Mouse (Mus musculus): ENCODE measurements around the gene Bmp7. TPM values are rescaled to one million over a fixed set of nuclear protein-coding genes. Genes with fewer than 3 reads are reported as not detected.
A peak's percentile ranks its signal among the peaks of the same experiment; 100 is the strongest.

Gene Bmp7
- total and polyA plus RNA-seq, 2 experiments from 2014 or later = 11.8 to 51.3 TPM

DNA sequence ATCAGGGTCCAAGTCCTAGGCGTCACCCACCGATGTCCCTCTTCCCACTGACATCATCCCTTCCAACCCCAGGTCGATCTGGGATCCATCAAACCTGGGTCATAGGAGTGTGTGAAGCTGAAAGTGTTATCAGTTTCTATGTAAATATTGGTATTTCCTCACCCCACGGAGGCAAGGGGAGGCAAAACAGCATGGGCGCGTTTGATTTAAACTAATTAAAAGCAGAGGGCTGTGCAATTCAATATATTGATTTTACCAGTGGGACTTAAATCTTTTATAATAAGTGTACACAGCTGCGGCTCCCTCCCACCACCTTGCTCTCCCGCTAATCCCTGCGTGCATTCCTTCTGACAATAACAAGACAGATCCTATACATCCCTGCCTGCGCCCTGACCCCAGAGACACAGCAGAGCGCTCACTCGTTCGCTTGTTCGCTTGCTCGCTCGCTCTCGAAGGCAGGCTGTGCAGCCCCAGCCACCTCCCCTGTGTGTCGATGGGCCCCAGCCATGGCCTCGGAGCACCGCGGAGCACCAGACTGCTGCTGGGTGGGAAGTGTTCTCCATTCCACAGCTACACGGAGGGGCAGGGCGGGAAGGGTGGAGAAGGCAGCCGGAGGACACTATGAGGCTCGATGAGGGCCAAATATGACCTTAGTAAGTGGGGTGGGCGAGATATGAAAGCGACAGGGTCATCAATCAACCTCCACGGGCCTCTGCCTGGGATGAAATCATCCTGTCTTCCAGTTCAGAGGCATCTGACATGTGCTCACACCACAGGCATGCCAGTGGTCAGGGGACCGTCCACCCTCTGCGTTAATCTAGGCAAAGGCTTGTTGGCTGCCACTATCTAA lies 5.0 kb downstream of the Bmp7 start:
- Histone ChIP-seq H3K4me1 (ENCODE audit: control insufficient read depth, insufficient read depth) (peaks cover 36% of the 10 kb centered on the region), H3K9me3 (replicated peaks; ENCODE audit: control insufficient read depth, low read length) (no peaks in the 10 kb centered on the region), H3K9ac (replicated peaks; ENCODE audit: low read depth, low read length) (peak overlapping the region; percentile 34; the same call in 1 of the 2 replicates), H3K4me3 (ENCODE audit: low read depth, low read length) (no peak overlapping the region), H3K36me3 (replicated peaks; ENCODE audit: control insufficient read depth, insufficient read depth, low read length) (no peaks in the 10 kb centered on the region), H3K27ac (ENCODE audit: low read depth) (peak overlapping the region; percentile 84), H3K27me3 (ENCODE audit: control insufficient read depth, insufficient read depth, low read length) (peaks cover 43% of the 10 kb centered on the region), H3K4me2 (ENCODE audit: low read depth, low read length) (peak overlapping the region; percentile 31)
- TF ChIP-seq EP300 (IDR thresholded peaks at IDR 0.05; ENCODE audit: low read depth) (no peak), CTCF (IDR thresholded peaks at IDR 0.05; ENCODE audit: low read depth) (no peak)
- DNase-seq (ENCODE audit: low spot score) (no peak), ATAC-seq (ENCODE audit: insufficient read depth, low read depth) (no peak)
- WGBS = 8% methylated on average over 30 of the region's 30 CpGs

DNA sequence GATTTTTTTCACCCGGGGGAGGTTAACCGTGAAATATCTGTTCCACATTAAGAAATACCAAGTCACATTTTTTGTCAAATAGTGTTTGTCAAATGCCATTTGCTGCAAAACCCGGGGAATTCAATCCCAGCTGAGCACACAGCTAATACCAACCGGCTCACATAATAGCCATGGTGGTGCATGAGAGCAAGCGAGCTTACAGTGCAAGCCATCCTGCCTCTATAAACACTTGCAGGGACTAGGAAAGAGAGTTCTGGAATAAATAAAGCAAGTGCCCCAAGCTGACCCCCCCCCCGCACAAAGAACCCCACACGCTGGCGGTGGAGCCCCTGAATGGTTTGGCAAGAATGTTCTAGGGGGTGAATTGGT lies 5.7 kb downstream of the Bmp7 start:
- H3K4me1 ChIP-seq (ENCODE audit: control insufficient read depth, insufficient read depth) = peaks cover 32% of the 10 kb centered on the region

DNA sequence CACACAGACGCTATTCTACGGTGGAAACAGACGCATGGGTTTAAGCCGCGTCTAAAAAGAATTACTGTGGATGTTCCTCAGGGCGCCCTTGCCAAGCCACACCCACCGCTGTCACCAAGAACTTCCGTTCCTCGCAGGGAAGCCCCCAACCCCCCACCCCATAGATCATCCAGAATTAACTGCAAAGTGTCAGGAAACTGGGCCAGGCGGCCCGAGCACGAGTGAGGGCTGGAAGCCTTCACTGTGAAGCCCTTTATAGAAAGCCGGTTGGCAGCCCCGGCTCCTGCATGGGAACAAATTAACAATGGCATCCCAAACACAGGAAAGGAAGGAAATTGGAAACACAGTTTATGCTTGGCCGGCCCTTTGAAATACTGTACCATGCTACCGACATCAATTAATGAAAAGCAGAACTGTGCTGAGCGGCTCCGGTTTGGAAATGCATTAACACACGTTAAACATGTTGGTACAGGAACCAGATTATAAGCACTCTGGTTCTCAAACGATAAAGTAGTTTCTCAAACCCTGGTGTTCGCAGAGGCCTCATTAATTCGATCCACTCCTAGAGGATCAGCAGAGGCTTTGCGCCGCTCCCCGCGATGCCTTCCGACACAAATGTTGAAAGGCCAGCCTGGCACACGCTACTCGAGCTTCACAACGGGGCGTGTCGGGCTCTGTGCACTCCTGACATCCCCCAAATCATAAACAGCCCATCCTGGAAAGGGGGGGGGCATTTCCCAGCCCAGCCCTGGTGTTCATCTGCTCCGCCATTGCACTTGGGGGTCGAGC lies 6.3 kb downstream of the Bmp7 start:
- no peaks in the 10 kb centered on the region for H3K36me3 ChIP-seq (replicated peaks; ENCODE audit: control insufficient read depth, insufficient read depth, low read length)
- H3K4me2 ChIP-seq (ENCODE audit: low read depth, low read length) = peak overlapping the region; percentile 31
- peak overlapping the region; percentile 84 for H3K27ac ChIP-seq (ENCODE audit: low read depth)
- peak overlapping the region; percentile 20 for H3K4me3 ChIP-seq (ENCODE audit: low read depth, low read length)
- H3K9ac ChIP-seq (replicated peaks; ENCODE audit: low read depth, low read length) = peak overlapping the region; percentile 39; the same call in 1 of the 2 replicates
- no peak for TF ChIP-seq CTCF (IDR thresholded peaks at IDR 0.05; ENCODE audit: low read depth)
- no peak for TF ChIP-seq EP300 (IDR thresholded peaks at IDR 0.05; ENCODE audit: low read depth)
- DNase-seq (ENCODE audit: low spot score) = no peak
- peaks cover 30% of the 10 kb centered on the region for H3K4me1 ChIP-seq (ENCODE audit: control insufficient read depth, insufficient read depth)
- H3K9me3 ChIP-seq (replicated peaks; ENCODE audit: control insufficient read depth, low read length) = no peaks in the 10 kb centered on the region
- WGBS = 4% methylated on average over 34 of the region's 34 CpGs
- H3K27me3 ChIP-seq (ENCODE audit: control insufficient read depth, insufficient read depth, low read length) = peaks cover 30% of the 10 kb centered on the region
- peak; percentile 37; the same call in 1 of the 2 replicates for ATAC-seq (ENCODE audit: insufficient read depth, low read depth)

More for the DNA sequence above, 5.7 kb downstream of the Bmp7 start:
- H3K4me2 ChIP-seq (ENCODE audit: low read depth, low read length) = peak overlapping the region; percentile 31
- peak overlapping the region; percentile 39; the same call in 1 of the 2 replicates for H3K9ac ChIP-seq (replicated peaks; ENCODE audit: low read depth, low read length)
- H3K9me3 ChIP-seq (replicated peaks; ENCODE audit: control insufficient read depth, low read length) = no peaks in the 10 kb centered on the region
- H3K4me3 ChIP-seq (ENCODE audit: low read depth, low read length) = peak overlapping the region; percentile 20
- 10% methylated on average over 8 of the region's 8 CpGs for WGBS
- TF ChIP-seq CTCF (IDR thresholded peaks at IDR 0.05; ENCODE audit: low read depth) (no peak), EP300 (IDR thresholded peaks at IDR 0.05; ENCODE audit: low read depth) (no peak)
- no peak for ATAC-seq (ENCODE audit: insufficient read depth, low read depth)
- no peaks in the 10 kb centered on the region for H3K36me3 ChIP-seq (replicated peaks; ENCODE audit: control insufficient read depth, insufficient read depth, low read length)
- H3K27ac ChIP-seq (ENCODE audit: low read depth) = peak overlapping the region; percentile 84
- DNase-seq (ENCODE audit: low spot score) = no peak
- H3K27me3 ChIP-seq (ENCODE audit: control insufficient read depth, insufficient read depth, low read length) = peaks cover 36% of the 10 kb centered on the region

- DNase-seq (ENCODE audit: low spot score) (no peak), ATAC-seq (ENCODE audit: insufficient read depth, low read depth) (no peak)
- H3K4me3 ChIP-seq (ENCODE audit: low read depth, low read length) = no peak overlapping the region
- H3K9me3 ChIP-seq (replicated peaks; ENCODE audit: control insufficient read depth, low read length) = no peaks in the 10 kb centered on the region
- H3K4me2 ChIP-seq (ENCODE audit: low read depth, low read length) = no peak overlapping the region
- H3K4me1 ChIP-seq (ENCODE audit: control insufficient read depth, insufficient read depth) = peaks cover 18% of the 10 kb centered on the region
- peaks cover 13% of the 10 kb centered on the region; the same call in 1 of the 2 replicates for H3K27me3 ChIP-seq (ENCODE audit: control insufficient read depth, insufficient read depth, low read length)
- 70% methylated on average over 17 of the region's 17 CpGs for WGBS
- H3K36me3 ChIP-seq (replicated peaks; ENCODE audit: control insufficient read depth, insufficient read depth, low read length) = no peaks in the 10 kb centered on the region
- H3K9ac ChIP-seq (replicated peaks; ENCODE audit: low read depth, low read length) = no peak overlapping the region
- H3K27ac ChIP-seq (ENCODE audit: low read depth) = peak overlapping the region; percentile 79
- TF ChIP-seq CTCF (IDR thresholded peaks at IDR 0.05; ENCODE audit: low read depth) (no peak), EP300 (IDR thresholded peaks at IDR 0.05; ENCODE audit: low read depth) (no peak)
Observed at GRCm38 (mm10) chr2:172931137-172931898, 8.8 kb downstream of the Bmp7 start.

- H3K4me3 ChIP-seq (ENCODE audit: low read depth, low read length) = no peak overlapping the region
- peak overlapping the region; percentile 79 for H3K27ac ChIP-seq (ENCODE audit: low read depth)
- WGBS = 48% methylated on average over 14 of the region's 14 CpGs
- no peaks in the 10 kb centered on the region for H3K9me3 ChIP-seq (replicated peaks; ENCODE audit: control insufficient read depth, low read length)
- peaks cover 11% of the 10 kb centered on the region for H3K4me1 ChIP-seq (ENCODE audit: control insufficient read depth, insufficient read depth)
- H3K36me3 ChIP-seq (replicated peaks; ENCODE audit: control insufficient read depth, insufficient read depth, low read length) = no peaks in the 10 kb centered on the region
- ATAC-seq (ENCODE audit: insufficient read depth, low read depth) (peak; percentile 72), DNase-seq (ENCODE audit: low spot score) (peak; percentile 51)
- H3K4me2 ChIP-seq (ENCODE audit: low read depth, low read length) = no peak overlapping the region
- H3K9ac ChIP-seq (replicated peaks; ENCODE audit: low read depth, low read length) = no peak overlapping the region
- no peak for TF ChIP-seq CTCF (IDR thresholded peaks at IDR 0.05; ENCODE audit: low read depth)
- TF ChIP-seq EP300 (IDR thresholded peaks at IDR 0.05; ENCODE audit: low read depth) = 0 out of 2 replicates have a peak, but pooled peaks have one; percentile 51
- 0 out of 2 replicates have a peak, but pooled peaks cover 5% of the 10 kb centered on the region for H3K27me3 ChIP-seq (ENCODE audit: control insufficient read depth, insufficient read depth, low read length)
Observed at GRCm38 (mm10) chr2:172929905-172930436, 10.2 kb downstream of the Bmp7 start.
